Mouse (Mus musculus): Measurements from ENCODE around the gene 4930562C15Rik. TPM values are rescaled to one million over a fixed set of nuclear protein-coding genes. Genes with fewer than 3 reads are reported as not detected.

Gene 4930562C15Rik
- polyA plus RNA-seq, 1 experiment, result not detected

GRCm38 (mm10) chr16:4907386-4907785 is 72.2 kb downstream of the 4930562C15Rik start:
- DNase-seq (ENCODE audit: low read depth), result no peak
- no peak for TF ChIP-seq POLR2A (IDR thresholded peaks at IDR 0.05; ENCODE audit: borderline replicate concordance, extremely low read depth, insufficient read depth, insufficient read length, poor library complexity, severe bottlenecking)
- no peak for TF ChIP-seq CTCF (IDR thresholded peaks at IDR 0.05; ENCODE audit: borderline replicate concordance, extremely low read depth, insufficient read depth, insufficient read length)

GRCm38 (mm10) chr16:4907972-4908371 is 72.8 kb downstream of the 4930562C15Rik start:
- no peak for TF ChIP-seq POLR2A (IDR thresholded peaks at IDR 0.05; ENCODE audit: borderline replicate concordance, extremely low read depth, insufficient read depth, insufficient read length, poor library complexity, severe bottlenecking)
- TF ChIP-seq CTCF (IDR thresholded peaks at IDR 0.05; ENCODE audit: borderline replicate concordance, extremely low read depth, insufficient read depth, insufficient read length), result no peak
- DNase-seq (ENCODE audit: low read depth), result no peak

- no peak for DNase-seq (ENCODE audit: low read depth)
- TF ChIP-seq POLR2A (IDR thresholded peaks at IDR 0.05; ENCODE audit: borderline replicate concordance, extremely low read depth, insufficient read depth, insufficient read length, poor library complexity, severe bottlenecking), result no peak
- TF ChIP-seq CTCF (IDR thresholded peaks at IDR 0.05; ENCODE audit: borderline replicate concordance, extremely low read depth, insufficient read depth, insufficient read length), result no peak
Observed at GRCm38 (mm10) chr16:4909745-4910144, 74.5 kb downstream of the 4930562C15Rik start.

- DNase-seq (ENCODE audit: low read depth), result no peak
- no peak for TF ChIP-seq POLR2A (IDR thresholded peaks at IDR 0.05; ENCODE audit: borderline replicate concordance, extremely low read depth, insufficient read depth, insufficient read length, poor library complexity, severe bottlenecking)
- no peak for TF ChIP-seq CTCF (IDR thresholded peaks at IDR 0.05; ENCODE audit: borderline replicate concordance, extremely low read depth, insufficient read depth, insufficient read length)
Observed at GRCm38 (mm10) chr16:4910758-4911157, 75.5 kb downstream of the 4930562C15Rik start.

- TF ChIP-seq POLR2A (IDR thresholded peaks at IDR 0.05; ENCODE audit: borderline replicate concordance, extremely low read depth, insufficient read depth, insufficient read length, poor library complexity, severe bottlenecking) (no peak), CTCF (IDR thresholded peaks at IDR 0.05; ENCODE audit: borderline replicate concordance, extremely low read depth, insufficient read depth, insufficient read length) (no peak)
- DNase-seq (ENCODE audit: low read depth), result no peak
Observed at GRCm38 (mm10) chr16:4912074-4912648, 76.9 kb downstream of the 4930562C15Rik start.

- DNase-seq (ENCODE audit: low read depth), result no peak
- TF ChIP-seq CTCF (IDR thresholded peaks at IDR 0.05; ENCODE audit: borderline replicate concordance, extremely low read depth, insufficient read depth, insufficient read length) (no peak), POLR2A (IDR thresholded peaks at IDR 0.05; ENCODE audit: borderline replicate concordance, extremely low read depth, insufficient read depth, insufficient read length, poor library complexity, severe bottlenecking) (no peak)
Observed at GRCm38 (mm10) chr16:4912907-4913782, 77.9 kb downstream of the 4930562C15Rik start.

GRCm38 (mm10) chr16:4913783-4914735 is 78.8 kb downstream of the 4930562C15Rik start:
- TF ChIP-seq POLR2A (IDR thresholded peaks at IDR 0.05; ENCODE audit: borderline replicate concordance, extremely low read depth, insufficient read depth, insufficient read length, poor library complexity, severe bottlenecking) (no peak), CTCF (IDR thresholded peaks at IDR 0.05; ENCODE audit: borderline replicate concordance, extremely low read depth, insufficient read depth, insufficient read length) (peak; percentile 94)

GRCm38 (mm10) chr16:4915931-4916330 is 80.7 kb downstream of the 4930562C15Rik start:
- DNase-seq (ENCODE audit: low read depth), result no peak

More at GRCm38 (mm10) chr16:4913783-4914735, 78.8 kb downstream of the 4930562C15Rik start:
- peak; percentile 72 for DNase-seq (ENCODE audit: low read depth)

GRCm38 (mm10) chr16:4916608-4917007 is 81.4 kb downstream of the 4930562C15Rik start:
- TF ChIP-seq CTCF (IDR thresholded peaks at IDR 0.05; ENCODE audit: borderline replicate concordance, extremely low read depth, insufficient read depth, insufficient read length) (no peak), POLR2A (IDR thresholded peaks at IDR 0.05; ENCODE audit: borderline replicate concordance, extremely low read depth, insufficient read depth, insufficient read length, poor library complexity, severe bottlenecking) (no peak)
- no peak for DNase-seq (ENCODE audit: low read depth)

More at GRCm38 (mm10) chr16:4915931-4916330, 80.7 kb downstream of the 4930562C15Rik start:
- no peak for TF ChIP-seq POLR2A (IDR thresholded peaks at IDR 0.05; ENCODE audit: borderline replicate concordance, extremely low read depth, insufficient read depth, insufficient read length, poor library complexity, severe bottlenecking)
- TF ChIP-seq CTCF (IDR thresholded peaks at IDR 0.05; ENCODE audit: borderline replicate concordance, extremely low read depth, insufficient read depth, insufficient read length), result no peak

Other genes with a start within 250 kb of the 4930562C15Rik start
- 41.8 and 45.4 TPM in 2 replicates for gene Glis2, start 240.7 kb upstream of the 4930562C15Rik start, polyA plus RNA-seq (2012; rRNA removed)
- 121 and 169 TPM in 2 replicates for gene Pam16, start 210.4 kb upstream of the 4930562C15Rik start, polyA plus RNA-seq (2012; rRNA removed)
- 6.9 and 9.9 TPM in 2 replicates for gene Vasn, start 195.5 kb upstream of the 4930562C15Rik start, polyA plus RNA-seq (2012; rRNA removed)
- gene Dnaja3, start 195.4 kb upstream of the 4930562C15Rik start, polyA plus RNA-seq (2012; rRNA removed), result 23.5 and 28.7 TPM in 2 replicates
- gene Coro7, start 155.6 kb upstream of the 4930562C15Rik start, polyA plus RNA-seq (2012; rRNA removed), result 64.0 and 68.8 TPM in 2 replicates
- gene Nmral1, start 116.1 kb upstream of the 4930562C15Rik start, polyA plus RNA-seq (2012; rRNA removed), result 70.6 and 105 TPM in 2 replicates
- 52.2 and 59.0 TPM in 2 replicates for gene Hmox2, start 109.1 kb upstream of the 4930562C15Rik start, polyA plus RNA-seq (2012; rRNA removed)
- 91.1 and 116 TPM in 2 replicates for gene Cdip1, start 45.1 kb upstream of the 4930562C15Rik start, polyA plus RNA-seq (2012; rRNA removed)
- gene Ubald1, start 44.9 kb downstream of the 4930562C15Rik start, polyA plus RNA-seq (2012; rRNA removed), result 25.7 and 46.5 TPM in 2 replicates
- 152 and 169 TPM in 2 replicates for gene Mgrn1, start 50.8 kb downstream of the 4930562C15Rik start, polyA plus RNA-seq (2012; rRNA removed)
- gene Nudt16l1, start 103.3 kb downstream of the 4930562C15Rik start, polyA plus RNA-seq (2012; rRNA removed), result 102 and 141 TPM in 2 replicates
- 99.8 and 131 TPM in 2 replicates for gene Anks3, start 128.8 kb downstream of the 4930562C15Rik start, polyA plus RNA-seq (2012; rRNA removed)
- gene Sept12, start 162.4 kb downstream of the 4930562C15Rik start, polyA plus RNA-seq (2012; rRNA removed), result not detected in 2 replicates
- gene Smim22, start 171.9 kb downstream of the 4930562C15Rik start, polyA plus RNA-seq (2012; rRNA removed), result 1.6 and 3.4 TPM in 2 replicates
- gene Rogdi, start 178.1 kb downstream of the 4930562C15Rik start, polyA plus RNA-seq (2012; rRNA removed), result 149 and 158 TPM in 2 replicates
- 169 and 172 TPM in 2 replicates for gene Glyr1, start 214.4 kb downstream of the 4930562C15Rik start, polyA plus RNA-seq (2012; rRNA removed)
- gene Ubn1, start 214.6 kb downstream of the 4930562C15Rik start, polyA plus RNA-seq (2012; rRNA removed), result 35.0 and 37.6 TPM in 2 replicates

All from brain, embryonic 14.5 days (tissue).